Mouse (Mus musculus) lung, adult 18-20 months (tissue): ENCODE results near the gene Klk12.
A peak's percentile ranks its signal among the peaks of the same experiment; 100 is the strongest.

Source experiments
- DNase-seq, 2 experiments: peaks; one replicate each; pipeline ENCODE4 v3.0.0; 2022; ENCODE audit warnings: mixed read lengths in 2 of 2

Gene Klk12

DNA sequence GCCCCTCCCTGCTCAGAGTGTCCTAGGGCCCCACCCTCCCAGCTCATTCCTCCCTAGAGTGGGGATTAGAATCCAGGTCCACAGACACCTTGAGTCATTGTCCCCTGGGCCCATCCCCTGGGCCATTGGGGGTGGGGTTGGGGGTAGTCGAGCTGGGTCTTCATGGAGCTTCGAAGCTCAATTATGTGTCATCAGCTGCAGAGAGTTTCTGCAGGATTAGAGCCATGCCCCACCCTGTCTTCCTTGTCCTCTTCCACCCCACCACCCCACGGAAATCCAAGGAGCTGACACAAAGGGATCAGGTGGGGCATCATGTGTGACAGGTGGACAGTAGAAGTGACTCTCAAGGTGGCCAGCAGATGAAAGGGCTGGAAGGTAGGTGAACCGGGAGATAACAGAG lies at the start of gene Klk12:
Gene Klk12 (plus strand): TSS at position 301 of the 400 bp plus-strand sequence.
- DNase-seq, result no peak

- peak; percentile 50 to 53 for DNase-seq
Observed at GRCm38 (mm10) chr7:43747788-43748187, 20.9 kb upstream of the Klk12 start.

DNA sequence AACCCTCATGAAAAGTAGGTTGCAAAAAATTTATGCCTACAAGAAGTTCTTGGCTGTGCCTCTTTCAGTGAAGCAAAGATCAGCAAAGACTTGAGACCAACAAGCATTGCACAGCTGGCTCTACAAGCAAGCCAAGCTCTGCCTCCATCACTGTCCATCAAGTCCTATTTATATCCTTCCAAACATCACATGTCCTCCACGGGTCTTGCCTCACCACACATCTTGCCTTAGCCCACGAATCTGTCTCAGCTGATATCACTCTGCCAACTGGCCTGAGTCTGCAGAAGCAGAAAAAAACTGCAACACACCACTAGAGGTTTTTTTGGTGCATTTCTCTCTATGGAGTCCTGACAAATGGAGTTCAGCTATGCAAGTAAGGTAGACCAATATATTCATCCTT lies 15.9 kb upstream of the Klk12 start:
- DNase-seq, result no peak

- no peak for DNase-seq
Observed at GRCm38 (mm10) chr7:43766484-43766883, 2.2 kb upstream of the Klk12 start.

- no peak for DNase-seq
Observed at GRCm38 (mm10) chr7:43769636-43770035, 939 bp downstream of the Klk12 start.

DNA sequence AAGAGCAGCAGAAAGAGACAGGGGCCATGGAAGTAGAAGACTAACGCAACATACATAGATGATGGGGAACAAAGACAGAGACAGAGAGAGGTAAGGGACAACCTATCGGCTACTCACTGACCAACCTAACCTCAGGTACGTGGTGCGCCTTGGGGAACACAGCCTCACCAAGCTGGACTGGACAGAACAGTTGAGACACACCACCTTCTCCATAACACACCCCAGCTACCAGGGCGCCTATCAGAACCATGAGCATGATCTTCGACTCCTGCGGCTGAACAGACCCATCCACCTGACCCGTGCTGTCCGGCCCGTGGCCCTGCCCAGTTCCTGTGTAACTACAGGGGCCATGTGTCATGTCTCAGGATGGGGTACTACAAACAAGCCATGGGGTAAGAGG lies 2.0 kb downstream of the Klk12 start:
- DNase-seq, result no peak

- DNase-seq, result no peak
Observed at GRCm38 (mm10) chr7:43771916-43772315, 3.2 kb downstream of the Klk12 start.

- DNase-seq, result no peak
Observed at GRCm38 (mm10) chr7:43772901-43773300, 4.2 kb downstream of the Klk12 start.

DNA sequence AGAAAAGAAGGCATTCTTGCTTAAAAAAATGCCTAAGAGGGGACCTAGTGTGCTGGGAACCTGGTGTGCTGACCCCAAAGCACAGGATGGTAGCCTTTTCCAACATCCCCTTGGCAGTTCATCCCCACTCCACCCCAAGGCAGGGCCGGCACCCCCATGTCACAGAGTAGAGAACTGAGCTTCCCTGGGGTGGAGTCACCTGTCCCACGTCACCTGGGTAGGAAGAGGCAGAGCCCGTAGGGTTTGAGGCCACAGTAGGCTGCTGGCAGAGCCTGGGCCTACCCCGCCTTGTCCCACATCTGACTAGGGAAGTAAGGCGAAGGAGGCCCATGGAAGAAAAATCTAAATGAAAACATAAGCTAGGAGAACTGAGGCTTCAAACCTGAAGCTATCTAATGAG lies 5.7 kb downstream of the Klk12 start, which contains the start of gene Klk11:
Gene Klk11 (plus strand): TSS at position 241 of the 400 bp plus-strand sequence.
- no peak for DNase-seq

- DNase-seq, result no peak
Observed at GRCm38 (mm10) chr7:43774802-43775201, 6.1 kb downstream of the Klk12 start.

DNA sequence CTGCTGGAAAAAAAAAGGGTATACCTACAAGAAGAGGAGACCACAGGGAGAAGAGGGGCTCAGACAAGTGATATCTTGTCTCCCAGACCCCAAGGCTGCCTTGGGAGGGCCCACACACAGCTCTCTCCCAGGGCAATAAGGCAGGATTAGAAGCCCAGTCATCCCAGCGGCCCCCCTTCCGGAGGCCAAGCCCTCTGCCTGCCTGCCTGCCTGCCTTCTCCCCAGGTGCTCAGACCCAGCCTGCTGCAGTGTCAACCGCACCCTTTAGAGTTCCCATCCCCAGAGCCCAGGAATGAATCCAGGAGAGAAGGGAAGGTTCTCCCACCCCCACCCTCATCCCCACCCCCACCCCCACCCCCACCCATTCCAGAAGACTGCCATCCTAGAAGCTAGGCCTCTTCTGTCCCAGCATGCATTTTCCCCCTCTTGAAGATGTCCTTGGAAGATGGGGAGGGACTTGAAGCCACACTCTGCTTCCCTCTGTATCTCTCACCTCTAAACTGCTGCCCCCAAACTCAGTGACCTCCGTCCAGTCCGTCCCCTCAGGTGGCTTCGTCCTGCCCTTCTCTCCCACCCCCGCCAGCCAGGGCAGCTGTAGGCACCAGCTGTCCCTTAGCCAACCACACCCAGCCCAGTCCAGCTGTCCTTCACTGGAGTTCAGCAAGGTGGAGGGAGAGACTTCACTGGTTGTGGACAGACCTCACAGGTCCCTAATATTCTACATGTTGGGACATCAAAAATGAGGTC lies 6.8 kb downstream of the Klk12 start:
- no peak for DNase-seq

DNA sequence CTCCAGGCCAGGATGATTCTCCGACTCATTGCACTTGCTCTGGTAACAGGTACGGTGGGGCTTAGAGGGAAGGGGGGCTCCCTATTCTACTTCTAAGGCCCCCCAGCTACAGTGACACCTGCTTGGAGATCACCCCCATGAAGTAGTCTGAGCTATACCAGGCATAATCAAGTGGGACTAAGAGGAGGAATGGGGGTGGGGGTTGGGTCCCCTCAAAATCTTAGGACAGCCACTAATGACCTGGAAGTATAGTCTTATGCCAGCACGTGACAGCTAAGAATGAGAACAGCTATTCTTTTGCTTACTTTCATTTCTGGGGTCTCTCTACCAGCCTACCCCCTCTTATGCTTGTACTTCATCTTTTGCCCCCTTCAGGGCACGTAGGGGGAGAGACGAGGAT lies 7.8 kb downstream of the Klk12 start:
- no peak for DNase-seq

GRCm38 (mm10) chr7:43777423-43777822 lies 8.7 kb downstream of the Klk12 start:
- no peak for DNase-seq

DNA sequence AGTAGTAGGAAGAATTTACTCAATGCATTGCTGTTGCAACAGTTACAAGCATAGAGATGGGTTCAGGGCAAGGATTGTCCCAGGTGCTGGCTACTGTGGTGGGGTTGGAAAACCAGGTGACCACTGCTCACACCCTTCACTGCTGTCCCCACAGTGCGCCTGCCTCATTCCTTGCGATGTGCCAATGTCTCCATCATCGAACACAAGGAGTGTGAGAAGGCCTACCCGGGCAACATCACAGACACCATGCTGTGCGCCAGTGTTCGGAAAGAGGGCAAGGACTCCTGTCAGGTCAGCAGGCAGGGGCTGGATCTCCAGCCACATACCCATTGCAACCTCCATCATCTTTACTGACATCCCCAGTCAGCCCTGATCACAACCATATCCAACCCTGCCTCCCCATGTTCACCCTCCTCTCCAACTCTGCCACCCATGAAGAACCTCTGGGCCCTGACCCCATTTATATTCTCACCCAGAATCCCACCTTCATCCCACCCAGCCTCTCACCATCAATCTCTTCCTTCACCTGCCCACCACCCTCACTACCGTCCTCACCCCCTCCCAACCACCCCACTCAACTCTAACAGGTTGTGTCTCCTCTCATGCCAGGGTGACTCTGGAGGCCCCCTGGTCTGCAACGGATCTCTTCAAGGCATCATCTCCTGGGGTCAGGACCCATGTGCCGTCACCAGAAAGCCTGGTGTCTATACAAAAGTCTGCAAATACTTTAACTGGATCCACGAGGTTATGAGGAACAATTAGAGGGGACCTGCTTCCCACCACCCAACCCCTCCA lies 9.7 kb downstream of the Klk12 start:
- DNase-seq, result no peak

- no peak for DNase-seq
Observed at GRCm38 (mm10) chr7:43780241-43780640, 11.5 kb downstream of the Klk12 start.

DNA sequence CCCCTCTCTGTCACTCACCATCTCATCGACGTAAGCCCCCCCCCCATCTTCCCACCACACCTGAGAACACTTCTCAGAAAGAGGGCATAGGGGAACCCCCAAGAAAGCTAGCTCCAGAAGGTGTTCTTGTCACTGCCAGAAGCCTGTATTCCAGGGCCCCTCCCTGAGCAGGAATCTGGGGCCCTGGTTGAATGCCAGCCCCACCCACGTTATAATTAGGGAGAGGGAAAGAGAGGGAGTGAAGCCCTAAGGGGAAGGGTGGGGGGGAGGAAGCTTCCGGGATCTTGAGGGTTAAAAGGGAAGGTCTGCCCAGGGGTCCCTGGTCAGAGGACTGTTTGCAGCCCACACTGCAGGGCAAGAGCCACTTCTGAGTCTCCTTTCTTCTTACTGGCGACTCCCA lies 12.0 kb downstream of the Klk12 start, which contains the start of gene Klk10:
Gene Klk10 (plus strand): TSS at position 290 of the 400 bp plus-strand sequence.
- no peak for DNase-seq

GRCm38 (mm10) chr7:43781541-43781940 lies 12.8 kb downstream of the Klk12 start:
- DNase-seq, result no peak

GRCm38 (mm10) chr7:43782275-43783265 lies 13.9 kb downstream of the Klk12 start:
- DNase-seq, result peak; percentile 75 to 84

DNA sequence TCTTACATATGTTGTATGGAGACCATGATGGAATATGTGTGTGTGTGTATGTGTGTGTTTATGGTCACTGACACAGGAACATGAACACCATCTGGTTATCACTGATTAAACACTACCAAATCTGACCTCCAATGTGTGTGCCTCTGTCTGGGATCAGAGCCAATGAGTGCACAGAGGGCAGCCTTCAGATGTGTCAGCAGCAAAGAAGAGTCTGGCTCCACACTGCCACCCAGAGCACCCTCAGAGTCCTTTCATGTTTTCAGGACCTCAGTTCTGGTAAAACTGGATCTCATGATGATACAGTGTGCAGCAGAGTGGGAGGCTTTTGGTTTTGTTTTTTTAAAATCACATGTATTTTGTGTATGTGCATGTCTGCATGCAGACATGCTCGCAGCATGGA lies 16.6 kb downstream of the Klk12 start:
- no peak for DNase-seq

DNA sequence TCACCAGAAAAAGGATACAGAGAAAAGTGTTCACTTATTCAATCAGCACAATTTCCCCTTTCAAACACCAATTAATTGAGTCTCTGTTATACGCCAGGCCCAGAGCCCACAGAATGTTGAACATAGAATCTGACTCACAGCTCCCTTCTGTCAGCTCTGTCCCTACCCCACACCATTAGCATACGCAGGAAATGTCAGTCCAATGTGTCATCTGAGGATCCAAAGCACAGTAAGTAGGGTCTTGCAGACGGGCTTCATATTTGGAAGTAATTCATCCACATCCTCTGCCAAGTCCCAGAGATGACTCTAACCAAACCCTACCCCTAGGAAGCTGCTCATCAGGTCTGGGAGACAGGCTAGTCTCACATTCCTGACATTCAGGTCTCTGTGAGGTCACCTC lies 19.4 kb downstream of the Klk12 start:
- no peak for DNase-seq

DNA sequence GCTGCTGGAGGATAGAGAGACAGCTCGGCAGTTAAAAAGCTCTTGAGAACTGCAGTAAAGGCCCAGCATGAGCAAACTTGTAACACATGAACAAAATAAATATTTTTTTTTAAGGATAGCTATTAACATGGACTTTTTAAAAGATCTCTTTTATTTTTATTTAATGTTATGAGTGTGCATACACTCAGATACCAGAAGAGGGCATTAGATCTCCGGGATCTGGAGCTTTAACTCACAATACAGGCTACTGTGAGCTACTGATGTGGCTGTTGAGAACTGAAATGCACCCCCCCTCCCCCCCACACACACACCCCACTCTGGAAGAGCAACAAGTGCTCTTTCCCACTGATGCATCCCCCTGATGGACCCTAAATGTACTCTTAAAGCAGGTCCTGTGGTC lies 20.6 kb downstream of the Klk12 start:
- DNase-seq, result no peak

DNA sequence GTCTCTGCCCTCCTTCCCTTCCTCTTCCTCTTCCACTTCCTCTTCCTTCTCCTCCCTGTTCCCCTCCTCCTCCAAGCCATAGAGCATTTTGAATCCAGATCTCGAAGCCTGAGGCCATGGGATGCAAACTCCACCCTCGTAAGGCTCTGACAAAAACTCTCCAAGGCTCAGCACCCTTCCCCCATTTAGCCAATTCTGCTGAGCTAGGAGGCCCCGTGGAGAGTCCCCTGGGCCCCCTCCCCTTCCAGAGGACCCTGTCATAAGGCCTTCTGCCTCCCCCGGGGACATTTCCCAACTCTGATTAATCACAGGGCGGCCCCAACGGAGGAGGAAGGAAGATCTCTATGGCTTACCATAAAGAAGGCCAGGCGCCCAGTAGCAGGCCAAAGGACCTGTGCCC lies 22.9 kb downstream of the Klk12 start, which contains the start of gene Klk9:
Gene Klk9 (plus strand): TSS at position 301 of the 400 bp plus-strand sequence.
- DNase-seq, result no peak

DNA sequence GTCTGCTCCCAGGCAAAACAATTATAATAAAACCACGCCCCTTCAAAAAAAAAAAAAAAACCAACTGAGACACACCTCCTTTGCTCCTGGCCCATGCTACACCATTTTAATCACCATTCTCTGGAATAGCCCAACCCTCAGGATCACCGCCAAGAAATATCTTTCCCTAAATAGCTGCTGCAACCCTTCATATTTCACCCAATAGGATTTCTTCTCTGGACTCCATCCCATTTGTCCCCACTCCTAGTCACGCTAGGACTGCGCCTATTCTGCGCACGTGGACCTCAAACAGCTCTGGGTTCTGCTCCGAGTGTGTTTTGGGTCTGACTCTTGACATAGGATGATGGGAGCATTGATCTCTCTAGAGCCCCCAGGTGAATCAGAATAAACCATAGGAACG lies 27.7 kb downstream of the Klk12 start:
- no peak for DNase-seq
